Mouse (Mus musculus) midbrain, embryonic 12.5 days (tissue): ENCODE data around the gene Kif5c. TPM values are rescaled to one million over a fixed set of nuclear protein-coding genes. Genes with fewer than 3 reads are reported as not detected.
A peak's percentile ranks its signal among the peaks of the same experiment; 100 is the strongest.

Source experiments
- ATAC-seq: fragments of 200-750 bp; cut with Nextera tagmentation; 2 replicates; pipeline ENCODE4 v1.8.0; 2017; ENCODE audit warnings: low read depth, moderate TSS enrichment, moderate library complexity; ENCODE audit not compliant: low FRiP score
- H3K27ac ChIP-seq: fragments of 300-500 bp; sonication (generic); replicated peaks from 2 replicates; pipeline ENCODE4 v1.5.1; 2016; ENCODE audit warnings: mild to moderate bottlenecking
- H3K27me3 ChIP-seq: fragments of 300-500 bp; sonication (generic); 2 replicates; pipeline ENCODE4 v1.6.1; 2016; ENCODE audit warnings: mild to moderate bottlenecking
- H3K36me3 ChIP-seq: fragments of 300-500 bp; sonication (generic); 2 replicates; pipeline ENCODE4 v1.6.1; 2016
- H3K4me1 ChIP-seq: fragments of 300-500 bp; sonication (generic); 2 replicates; pipeline ENCODE4 v1.6.1; 2016
- H3K4me2 ChIP-seq: fragments of 300-500 bp; sonication (generic); replicated peaks from 2 replicates; pipeline ENCODE4 v1.6.1; 2016; ENCODE audit warnings: mild to moderate bottlenecking, moderate library complexity
- H3K4me3 ChIP-seq: fragments of 300-500 bp; sonication (generic); 2 replicates; pipeline ENCODE4 v1.5.1; 2016; ENCODE audit warnings: mild to moderate bottlenecking
- H3K9ac ChIP-seq: fragments of 300-500 bp; sonication (generic); replicated peaks from 2 replicates; pipeline ENCODE4 v1.6.1; 2016; ENCODE audit warnings: mild to moderate bottlenecking, moderate library complexity
- H3K9me3 ChIP-seq: fragments of 300-500 bp; sonication (generic); 2 replicates; pipeline ENCODE4 v1.6.1; 2016; ENCODE audit warnings: mild to moderate bottlenecking
- WGBS: fragments of 180-500 bp; shearing (Covaris S2); methylation state at CpG from one replicate; pipeline ENCODE4 v1.1.7; 2016; 5-methylcytosine and 5-hydroxymethylcytosine counted together
- polyA plus RNA-seq: library from polyadenylated mRNA; unstranded; fragments of >200 nt; fragmentation: Nextera tagmentation; extraction: Ambion mirVana; gene quantifications from 2 replicates; pipeline ENCODE4 v1.2.1, GENCODE M21; 2016

Gene Kif5c
- polyA plus RNA-seq, 1 experiment from 2014 or later = 131 TPM

DNA sequence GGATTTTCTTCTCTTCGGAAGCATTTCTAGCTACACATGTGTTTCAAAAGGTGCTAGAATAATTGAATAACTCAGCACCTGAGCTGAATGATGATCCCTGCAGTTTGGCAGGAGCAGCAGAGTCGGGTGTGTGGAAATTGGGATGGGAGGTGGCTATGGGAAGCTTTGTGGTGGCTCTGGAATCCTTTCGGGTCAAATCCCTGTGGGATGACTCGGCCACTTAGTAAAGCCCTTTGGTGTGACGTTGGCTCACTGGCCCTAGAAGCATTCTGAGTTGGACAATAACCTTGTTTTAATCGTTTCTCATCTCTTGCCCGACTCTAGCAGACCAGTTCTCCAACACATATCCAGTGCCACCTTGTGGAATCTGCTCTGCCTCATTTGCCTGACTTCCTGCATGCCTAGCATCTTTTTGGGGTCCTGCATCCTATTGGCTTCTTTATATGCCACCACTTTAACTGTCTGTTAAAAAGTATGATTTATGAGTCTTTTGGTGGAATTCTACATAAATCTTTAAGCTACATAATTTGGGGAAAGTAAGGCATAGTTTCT is 93.3 kb downstream of the Kif5c start:
- H3K4me1 ChIP-seq = peaks cover 8% of the 10 kb centered on the region; the same call in 1 of the 2 replicates
- no peaks in the 10 kb centered on the region for H3K27me3 ChIP-seq
- no peak overlapping the region for H3K9ac ChIP-seq
- H3K4me2 ChIP-seq = no peak overlapping the region
- ATAC-seq = no peak
- H3K4me3 ChIP-seq = no peak overlapping the region
- WGBS = 71% methylated on average over 7 of the region's 7 CpGs
- no peaks in the 10 kb centered on the region for H3K9me3 ChIP-seq
- no peak overlapping the region for H3K27ac ChIP-seq
- peaks cover 62% of the 10 kb centered on the region for H3K36me3 ChIP-seq

DNA sequence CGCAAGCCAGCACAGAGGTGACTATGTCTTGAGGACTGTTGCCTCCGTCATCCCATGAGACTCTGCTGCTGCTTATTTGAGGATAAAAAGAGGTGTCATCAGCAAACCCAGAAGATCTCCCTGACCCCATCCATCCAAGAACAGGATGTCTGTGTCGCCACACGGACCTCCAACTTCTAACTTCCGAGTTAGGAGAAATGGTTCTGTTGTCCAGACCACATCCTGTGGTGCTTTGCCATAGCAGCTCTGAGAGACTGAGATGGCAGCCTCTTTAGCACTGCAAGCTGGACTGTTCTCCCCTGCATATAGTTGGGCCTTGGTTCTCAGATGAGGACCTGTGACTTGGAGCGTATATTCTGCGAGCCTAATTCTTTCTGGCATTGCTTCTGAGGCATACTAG is 97.4 kb downstream of the Kif5c start:
- no peaks in the 10 kb centered on the region for H3K9me3 ChIP-seq
- H3K27ac ChIP-seq = no peak overlapping the region
- H3K9ac ChIP-seq = no peak overlapping the region
- H3K4me2 ChIP-seq = no peak overlapping the region
- 95% methylated on average over 7 of the region's 7 CpGs for WGBS
- peaks cover 33% of the 10 kb centered on the region for H3K36me3 ChIP-seq
- no peaks in the 10 kb centered on the region for H3K27me3 ChIP-seq
- H3K4me3 ChIP-seq = no peak overlapping the region
- H3K4me1 ChIP-seq = peaks cover 45% of the 10 kb centered on the region
- no peak for ATAC-seq

DNA sequence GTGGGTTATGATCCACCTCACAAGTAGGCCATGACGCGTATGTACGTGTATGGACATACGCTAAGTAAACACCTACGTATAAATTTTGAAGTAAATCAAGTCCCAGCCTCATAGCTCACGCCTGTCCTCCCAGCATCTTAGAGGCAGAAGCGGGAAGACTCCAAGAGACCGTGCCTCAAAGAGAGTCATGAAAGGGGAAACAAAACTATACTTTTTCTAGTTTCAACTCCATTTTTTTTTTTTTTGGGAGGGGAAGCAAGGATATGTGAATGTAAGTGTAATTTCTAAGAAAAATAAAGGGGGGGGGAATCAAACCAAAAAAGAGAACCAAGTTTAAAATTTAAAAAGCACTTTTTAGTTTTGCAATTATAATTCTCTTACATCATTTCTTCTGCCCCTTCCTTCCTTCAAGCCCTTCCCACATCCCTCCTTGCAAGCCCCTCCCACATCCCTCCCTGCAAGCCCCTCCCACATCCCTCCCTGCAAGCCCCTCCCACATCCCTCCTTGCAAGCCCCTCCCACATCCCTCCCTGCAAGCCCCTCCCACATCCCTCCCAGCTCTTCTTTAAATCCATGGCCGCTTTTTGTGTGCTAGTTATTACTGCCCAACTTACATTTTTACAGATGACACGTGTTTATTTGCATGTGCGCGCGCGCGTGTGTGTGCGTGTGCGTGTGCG is 98.5 kb downstream of the Kif5c start:
- Histone ChIP-seq H3K9me3 (no peaks in the 10 kb centered on the region), H3K9ac (no peak overlapping the region), H3K4me3 (no peak overlapping the region), H3K27ac (peak overlapping the region; percentile 87), H3K27me3 (no peaks in the 10 kb centered on the region), H3K4me2 (no peak overlapping the region), H3K36me3 (peaks cover 23% of the 10 kb centered on the region), H3K4me1 (peaks cover 48% of the 10 kb centered on the region)
- no peak for ATAC-seq
- 91% methylated on average over 18 of the region's 18 CpGs for WGBS

DNA sequence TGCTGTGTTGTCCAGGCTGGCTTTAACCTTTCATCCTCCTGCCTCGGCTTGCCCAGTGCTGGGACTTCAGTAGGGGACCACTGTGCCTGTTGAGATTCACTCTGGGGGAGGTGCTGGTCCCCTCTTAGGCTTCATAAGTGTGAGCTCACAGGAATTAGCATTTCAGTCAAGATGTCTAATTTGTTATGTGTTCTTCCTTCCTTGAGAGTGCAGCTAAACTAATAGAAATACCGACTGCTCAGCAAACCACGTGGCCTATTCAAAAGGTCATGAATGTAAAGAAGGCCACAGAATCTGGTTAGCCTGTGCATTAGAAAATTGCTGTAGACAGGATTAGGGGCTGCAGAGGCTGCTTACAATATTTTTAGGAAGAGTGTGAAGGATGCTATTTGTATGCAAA is 99.4 kb downstream of the Kif5c start:
- Histone ChIP-seq H3K4me2 (no peak overlapping the region), H3K4me1 (peaks cover 58% of the 10 kb centered on the region), H3K9ac (no peak overlapping the region), H3K27me3 (no peaks in the 10 kb centered on the region), H3K36me3 (peaks cover 31% of the 10 kb centered on the region), H3K27ac (peak overlapping the region; percentile 87), H3K9me3 (no peaks in the 10 kb centered on the region), H3K4me3 (no peak overlapping the region)
- 8% methylated on average over 3 of the region's 3 CpGs for WGBS
- ATAC-seq = peak; percentile 64

DNA sequence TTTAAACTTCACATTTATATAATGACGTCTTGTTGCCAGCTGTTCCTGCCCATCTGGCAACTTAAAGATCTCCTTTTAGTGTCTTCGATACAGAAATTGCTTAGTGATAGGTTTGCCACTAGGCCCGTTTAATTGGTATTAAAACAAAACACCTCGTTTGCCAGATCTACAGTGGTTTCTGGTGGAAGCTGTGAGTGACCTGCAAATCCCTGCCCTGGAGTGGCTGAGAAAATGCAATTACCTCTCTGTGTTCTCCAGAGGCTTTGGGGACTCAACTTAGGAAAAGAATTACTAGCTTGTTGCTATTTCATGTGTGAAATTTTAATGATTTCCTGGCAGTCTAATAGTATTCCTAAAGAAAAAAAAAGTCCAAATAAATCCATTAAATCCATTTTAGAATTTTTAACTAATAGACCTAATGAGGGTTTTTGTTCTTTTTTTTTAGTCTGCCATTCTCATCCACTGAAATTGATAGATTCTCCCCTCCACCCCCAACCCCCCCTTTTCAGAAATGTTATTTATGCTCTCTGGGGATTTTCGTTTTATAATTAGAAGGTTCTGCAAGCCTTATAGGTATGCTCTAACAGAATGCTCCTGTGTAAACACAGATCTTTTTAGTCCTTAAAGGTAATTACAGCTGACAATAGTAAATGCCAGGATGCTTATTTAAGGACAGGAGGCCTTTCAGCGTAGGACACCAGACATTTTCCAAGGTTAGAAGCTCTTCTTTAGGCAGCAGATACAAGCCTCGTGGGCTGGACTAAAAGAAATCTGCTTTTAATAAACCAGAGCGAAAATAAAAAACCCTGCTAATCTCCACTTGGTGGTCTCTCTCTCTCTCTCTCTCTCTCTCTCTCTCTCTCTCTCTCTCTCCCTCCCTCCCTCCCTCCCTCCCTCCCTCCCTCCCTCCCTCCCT is 100.1 kb downstream of the Kif5c start:
- Histone ChIP-seq H3K4me3 (no peak overlapping the region), H3K4me1 (peaks cover 59% of the 10 kb centered on the region), H3K4me2 (peak overlapping the region; percentile 31; the same call in 1 of the 2 replicates), H3K27ac (peak overlapping the region; percentile 87), H3K9ac (no peak overlapping the region), H3K36me3 (peaks cover 31% of the 10 kb centered on the region), H3K9me3 (no peaks in the 10 kb centered on the region), H3K27me3 (no peaks in the 10 kb centered on the region)
- peak; percentile 14; the same call in 1 of the 2 replicates for ATAC-seq
- WGBS = 22% methylated on average over 8 of the region's 8 CpGs

DNA sequence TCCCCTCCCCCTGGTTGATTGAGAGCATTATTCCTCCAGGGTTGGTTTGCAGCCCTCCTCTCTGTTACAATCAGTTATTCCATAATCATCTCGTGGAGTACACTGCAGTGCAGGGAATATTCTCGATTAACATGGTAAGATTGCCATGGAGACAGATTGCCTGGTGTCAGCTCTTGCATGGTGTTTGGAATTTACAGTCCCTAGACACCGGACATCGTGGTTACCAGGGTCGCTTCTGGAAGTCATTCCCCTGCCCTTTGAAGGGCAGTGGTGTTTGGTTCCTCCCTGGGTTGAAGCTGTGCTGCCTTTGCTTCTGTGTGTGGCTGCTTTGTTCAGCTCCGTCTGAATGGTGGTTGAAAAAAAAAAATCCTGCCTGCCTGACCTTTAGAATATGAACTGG is 100.8 kb downstream of the Kif5c start:
- H3K4me3 ChIP-seq = no peak overlapping the region
- H3K36me3 ChIP-seq = peaks cover 31% of the 10 kb centered on the region
- WGBS = 5% methylated on average over 6 of the region's 6 CpGs
- no peaks in the 10 kb centered on the region for H3K9me3 ChIP-seq
- H3K27me3 ChIP-seq = no peaks in the 10 kb centered on the region
- peak overlapping the region; percentile 87 for H3K27ac ChIP-seq
- H3K4me2 ChIP-seq = peak overlapping the region; percentile 31
- 0 out of 2 replicates have a peak overlapping the region, but pooled peaks have one; percentile 7 for H3K9ac ChIP-seq
- H3K4me1 ChIP-seq = peaks cover 59% of the 10 kb centered on the region
- ATAC-seq = peak; percentile 50

DNA sequence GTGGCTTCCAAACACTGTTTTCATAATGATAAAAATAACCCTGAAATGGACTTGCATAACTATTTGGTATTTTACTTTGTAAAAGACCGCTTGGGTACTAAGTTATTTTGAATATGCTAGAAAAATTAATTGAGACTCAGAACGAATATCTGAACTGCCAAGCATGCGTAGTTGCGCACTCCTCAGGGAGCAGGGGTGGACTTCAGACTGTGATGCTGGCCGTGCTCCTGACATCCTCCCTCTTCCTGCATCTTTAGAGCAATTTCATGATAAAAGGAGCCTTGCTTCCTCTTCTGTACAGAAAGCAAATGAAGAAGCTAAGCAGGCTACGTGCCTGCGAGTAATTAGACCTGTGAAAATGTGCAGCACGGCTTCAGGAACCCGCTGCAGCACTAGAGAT is 101.2 kb downstream of the Kif5c start:
- 42% methylated on average over 9 of the region's 9 CpGs for WGBS
- ATAC-seq = no peak
- Histone ChIP-seq H3K27me3 (no peaks in the 10 kb centered on the region), H3K9ac (peak overlapping the region; percentile 7; the same call in 1 of the 2 replicates), H3K36me3 (peaks cover 35% of the 10 kb centered on the region), H3K27ac (peak overlapping the region; percentile 87), H3K9me3 (no peaks in the 10 kb centered on the region), H3K4me2 (peak overlapping the region; percentile 31; the same call in 1 of the 2 replicates), H3K4me1 (peaks cover 59% of the 10 kb centered on the region), H3K4me3 (no peak overlapping the region)

DNA sequence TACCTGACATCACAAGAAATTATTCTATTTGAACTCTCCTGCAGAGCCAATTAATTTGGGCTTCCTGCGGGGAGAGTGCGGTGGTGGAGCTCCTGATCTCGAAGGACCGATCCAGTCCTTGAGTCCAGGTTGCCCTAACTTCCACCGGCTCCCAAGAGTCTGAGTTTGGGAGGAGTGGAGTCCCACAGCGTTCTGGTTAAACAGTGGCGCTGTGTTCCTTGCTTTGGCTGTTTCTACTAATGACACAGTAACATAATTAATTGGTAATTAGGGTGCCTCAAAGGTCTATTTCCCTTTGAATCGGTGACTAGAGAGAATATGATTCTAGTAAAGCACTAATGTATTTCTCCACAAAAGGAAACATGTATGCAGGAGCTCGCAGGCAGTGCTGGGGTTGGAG is 103.2 kb downstream of the Kif5c start:
- no peak for ATAC-seq
- 53% methylated on average over 9 of the region's 9 CpGs for WGBS
- H3K9ac ChIP-seq = no peak overlapping the region
- peaks cover 66% of the 10 kb centered on the region for H3K4me1 ChIP-seq
- no peaks in the 10 kb centered on the region for H3K9me3 ChIP-seq
- H3K4me2 ChIP-seq = no peak overlapping the region
- H3K27me3 ChIP-seq = no peaks in the 10 kb centered on the region
- peaks cover 24% of the 10 kb centered on the region for H3K36me3 ChIP-seq
- H3K27ac ChIP-seq = peak overlapping the region; percentile 50
- H3K4me3 ChIP-seq = no peak overlapping the region

DNA sequence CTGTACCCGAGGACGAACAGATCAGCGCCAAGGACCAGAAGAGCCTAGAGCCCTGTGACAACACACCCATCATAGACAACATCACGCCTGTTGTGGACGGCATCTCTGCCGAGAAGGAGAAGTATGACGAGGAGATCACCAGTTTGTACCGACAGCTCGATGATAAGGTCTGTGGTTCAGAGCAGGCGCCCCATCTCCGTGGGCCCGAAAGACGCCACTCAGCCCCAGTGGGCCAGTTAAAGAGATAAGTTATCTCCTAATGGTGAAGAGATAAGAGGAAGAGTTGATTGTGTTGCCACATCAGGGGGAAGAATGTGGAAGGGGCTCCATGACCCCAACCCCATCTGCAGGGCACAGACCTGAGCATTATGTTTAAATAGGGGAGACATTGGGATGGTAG is 103.9 kb downstream of the Kif5c start:
- WGBS = 85% methylated on average over 13 of the region's 13 CpGs
- no peak overlapping the region for H3K9ac ChIP-seq
- no peak overlapping the region for H3K4me2 ChIP-seq
- no peaks in the 10 kb centered on the region for H3K27me3 ChIP-seq
- no peak for ATAC-seq
- peaks cover 62% of the 10 kb centered on the region for H3K4me1 ChIP-seq
- no peaks in the 10 kb centered on the region for H3K9me3 ChIP-seq
- peak overlapping the region; percentile 50 for H3K27ac ChIP-seq
- peaks cover 27% of the 10 kb centered on the region for H3K36me3 ChIP-seq
- H3K4me3 ChIP-seq = no peak overlapping the region

DNA sequence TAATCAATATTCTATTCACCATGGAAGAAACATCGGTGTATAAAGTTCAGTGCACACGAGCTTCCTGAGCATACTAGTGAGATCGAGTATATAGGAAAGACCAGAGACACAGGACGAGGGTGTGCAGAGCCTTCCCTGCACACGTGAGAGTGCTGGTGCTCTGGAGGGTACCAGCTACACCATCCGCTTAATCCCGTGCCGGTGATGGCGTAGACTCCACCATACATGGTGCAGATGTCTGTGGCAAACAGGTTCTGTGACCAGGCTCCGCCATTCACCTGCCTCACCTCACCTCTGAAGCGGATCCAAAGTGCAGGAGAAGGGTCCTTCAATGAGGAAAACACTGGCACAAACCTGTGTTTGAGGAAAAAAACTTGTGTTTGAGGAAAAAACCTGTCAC is 107.6 kb downstream of the Kif5c start:
- peak overlapping the region; percentile 42; the same call in 1 of the 2 replicates for H3K27ac ChIP-seq

DNA sequence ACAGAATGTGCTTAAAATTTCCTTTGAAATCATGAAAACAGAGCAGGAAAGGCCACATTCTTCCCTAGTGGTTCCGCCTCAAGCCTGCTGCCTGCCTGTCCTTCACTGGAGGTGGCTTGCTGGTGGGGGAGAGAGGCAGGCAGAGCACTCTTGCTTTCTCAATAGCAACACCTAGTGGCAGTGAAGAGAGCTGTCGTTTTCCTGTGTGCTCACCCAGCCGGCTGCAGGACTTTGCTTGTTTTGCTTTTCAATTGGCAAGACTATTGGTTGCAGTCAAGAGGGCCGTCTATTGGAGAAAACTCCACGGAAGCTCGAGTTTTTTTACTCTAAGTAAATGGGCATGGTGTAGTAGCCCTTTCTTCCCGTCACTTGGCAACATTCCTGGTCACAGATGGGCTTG is 108.1 kb downstream of the Kif5c start:
- no peaks in the 10 kb centered on the region for H3K9me3 ChIP-seq
- no peaks in the 10 kb centered on the region for H3K27me3 ChIP-seq
- peak; percentile 75 for ATAC-seq
- peak overlapping the region; percentile 42; the same call in 1 of the 2 replicates for H3K27ac ChIP-seq
- H3K9ac ChIP-seq = no peak overlapping the region
- H3K4me2 ChIP-seq = no peak overlapping the region
- 18% methylated on average over 7 of the region's 7 CpGs for WGBS
- no peak overlapping the region for H3K4me3 ChIP-seq
- H3K4me1 ChIP-seq = peaks cover 21% of the 10 kb centered on the region
- H3K36me3 ChIP-seq = peaks cover 63% of the 10 kb centered on the region

More for the DNA sequence above, 107.6 kb downstream of the Kif5c start:
- H3K4me3 ChIP-seq = no peak overlapping the region
- no peaks in the 10 kb centered on the region for H3K27me3 ChIP-seq
- peaks cover 57% of the 10 kb centered on the region for H3K36me3 ChIP-seq
- ATAC-seq = peak; percentile 32
- H3K4me1 ChIP-seq = peaks cover 26% of the 10 kb centered on the region
- H3K4me2 ChIP-seq = no peak overlapping the region
- H3K9ac ChIP-seq = no peak overlapping the region
- 80% methylated on average over 11 of the region's 11 CpGs for WGBS
- H3K9me3 ChIP-seq = no peaks in the 10 kb centered on the region

DNA sequence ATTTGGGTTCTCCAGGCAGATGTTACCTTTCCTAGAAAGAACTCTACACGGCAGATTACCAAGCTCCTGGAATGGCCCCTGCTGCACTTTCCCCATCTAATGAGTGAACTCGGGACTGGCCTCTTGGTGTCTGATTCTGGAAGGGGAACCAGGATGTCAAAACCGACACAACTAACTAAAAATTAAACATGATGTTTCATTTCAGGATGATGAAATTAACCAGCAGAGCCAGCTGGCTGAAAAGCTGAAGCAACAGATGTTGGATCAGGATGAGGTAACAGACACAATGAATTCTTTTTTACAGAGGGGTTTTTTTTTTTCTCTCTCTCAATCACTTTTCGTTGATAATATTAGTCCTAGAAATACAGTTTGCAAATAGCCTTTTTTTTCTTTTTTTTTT is 108.6 kb downstream of the Kif5c start:
- H3K27me3 ChIP-seq = no peaks in the 10 kb centered on the region
- H3K27ac ChIP-seq = no peak overlapping the region
- no peak overlapping the region for H3K4me2 ChIP-seq
- no peak overlapping the region for H3K9ac ChIP-seq
- no peak for ATAC-seq
- no peaks in the 10 kb centered on the region for H3K9me3 ChIP-seq
- 92% methylated on average over 4 of the region's 4 CpGs for WGBS
- peaks cover 68% of the 10 kb centered on the region for H3K36me3 ChIP-seq
- H3K4me1 ChIP-seq = peaks cover 18% of the 10 kb centered on the region
- H3K4me3 ChIP-seq = no peak overlapping the region
